Mouse (Mus musculus) small intestine, adult 2 months (tissue): ENCODE data around the gene Bmpr1b. TPM values are rescaled to one million over a fixed set of nuclear protein-coding genes. Genes with fewer than 3 reads are reported as not detected.

Experiments used
- H3K27ac ChIP-seq: fragments of 200-500 bp; 2 replicates; pipeline ENCODE4 v1.5.1; 2012; ENCODE audit warnings: low read depth, low read length, control low read depth, inconsistent platforms; ENCODE audit not compliant: insufficient read depth
- H3K27me3 ChIP-seq: fragments of 200-500 bp; 2 replicates; pipeline ENCODE4 v1.6.1; 2012; ENCODE audit warnings: mild to moderate bottlenecking, moderate library complexity, low read length, inconsistent platforms; ENCODE audit not compliant: control insufficient read depth, insufficient read depth
- H3K36me3 ChIP-seq: fragments of 200-500 bp; 2 replicates; pipeline ENCODE4 v1.6.1; 2012; ENCODE audit warnings: mild to moderate bottlenecking, low read length, control low read depth, inconsistent platforms; ENCODE audit not compliant: control insufficient read depth, insufficient read depth
- H3K4me1 ChIP-seq: fragments of 200-500 bp; 2 replicates; pipeline ENCODE4 v1.6.1; 2012; ENCODE audit warnings: low read length, inconsistent platforms, mixed read lengths; ENCODE audit not compliant: control insufficient read depth, insufficient read depth, insufficient read length
- H3K4me3 ChIP-seq: fragments of 200-500 bp; 2 replicates; pipeline ENCODE4 v1.5.1; 2012; ENCODE audit warnings: low read depth, mild to moderate bottlenecking, control low read depth, inconsistent platforms, low read length, moderate library complexity
- CTCF ChIP-seq: fragments of 200-500 bp; IDR thresholded peaks from 2 replicates; pipeline ENCODE4 v1.5.1; 2012; ENCODE audit warnings: low read depth, mild to moderate bottlenecking, control low read depth, inconsistent platforms, low read length, moderate library complexity, mixed read lengths; ENCODE audit not compliant: insufficient replicate concordance, insufficient read length; ENCODE audit errors: extremely low read depth
- POLR2A ChIP-seq: fragments of 200-500 bp; IDR thresholded peaks from 2 replicates; pipeline ENCODE4 v1.6.1; 2012; ENCODE audit warnings: low read depth, mild to moderate bottlenecking, control low read depth, inconsistent platforms, low read length, moderate library complexity
- WGBS: fragments of 180-500 bp; shearing (Covaris S2); methylation state at CpG from one replicate; pipeline ENCODE4 v1.1.7; 2018; 5-methylcytosine and 5-hydroxymethylcytosine counted together
- polyA plus RNA-seq: library from polyadenylated mRNA; depleted of rRNA; stranded (reverse); fragments of >200 nt; gene quantifications from 2 replicates; pipeline ENCODE4 v1.2.3, GENCODE M21; 2012

Bmpr1b gene
- polyA plus RNA-seq, 1 experiment = not detected

GRCm38 (mm10) chr3:142085938-142086337 lies 83.3 kb downstream of the Bmpr1b start:
- no peak for TF ChIP-seq CTCF
- TF ChIP-seq POLR2A = no peak
- no peaks in the 10 kb centered on the region for H3K36me3 ChIP-seq
- H3K4me1 ChIP-seq = no peaks in the 10 kb centered on the region
- no peaks in the 10 kb centered on the region for H3K27me3 ChIP-seq
- WGBS = 78% methylated on average over 3 of the region's 3 CpGs
- H3K4me3 ChIP-seq = no peak overlapping the region
- no peak overlapping the region for H3K27ac ChIP-seq

DNA sequence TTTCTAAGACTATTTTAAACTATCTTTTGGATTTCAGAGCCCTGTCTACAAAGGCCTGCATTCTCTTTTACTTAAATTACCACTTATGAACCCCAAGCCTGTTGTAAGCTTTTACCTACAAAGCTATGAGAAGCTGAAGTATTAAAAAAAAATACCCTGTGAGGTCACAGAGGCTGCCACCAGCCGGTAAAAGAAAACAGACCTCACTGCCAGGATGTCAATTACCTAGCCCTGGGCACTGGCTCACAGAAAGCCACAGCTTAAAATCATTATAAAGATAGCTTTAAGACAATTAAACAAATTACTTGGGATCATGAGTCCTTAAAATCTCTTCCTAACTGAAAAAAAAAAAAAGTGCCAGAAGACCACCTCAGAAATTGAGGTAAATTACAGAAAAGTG lies 85.1 kb downstream of the Bmpr1b start:
- 64% methylated on average over 1 of the region's 1 CpGs for WGBS
- Histone ChIP-seq H3K4me3 (no peak overlapping the region), H3K27me3 (no peaks in the 10 kb centered on the region), H3K27ac (no peak overlapping the region), H3K4me1 (no peaks in the 10 kb centered on the region), H3K36me3 (no peaks in the 10 kb centered on the region)
- no peak for TF ChIP-seq CTCF
- TF ChIP-seq POLR2A = no peak

DNA sequence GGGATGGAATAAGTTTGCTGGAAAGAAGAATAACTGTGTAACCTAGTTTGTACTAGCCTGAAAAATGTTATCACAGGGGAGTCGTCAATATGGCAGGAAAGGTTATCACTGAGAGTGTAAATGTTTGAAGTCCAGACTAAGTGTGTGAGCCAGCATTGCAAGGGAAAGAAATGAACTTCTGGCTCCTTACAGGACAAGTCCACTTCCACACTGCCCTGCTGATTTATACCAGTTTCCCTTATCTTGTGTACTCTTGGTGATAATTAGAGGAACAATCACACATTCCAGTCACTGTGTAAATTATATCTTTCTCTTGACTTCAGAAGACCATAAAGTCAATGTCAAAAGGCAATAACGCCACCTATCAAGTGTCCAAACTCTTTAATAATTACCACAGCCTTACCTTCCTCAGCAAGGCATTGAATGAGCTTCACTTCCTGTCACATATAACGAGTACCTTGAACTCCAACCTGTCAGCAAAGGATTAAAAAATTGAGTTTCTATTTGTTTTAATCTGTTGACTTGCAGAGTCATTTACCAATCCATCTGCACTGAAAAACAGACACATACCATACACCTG lies 91.4 kb downstream of the Bmpr1b start:
- TF ChIP-seq CTCF (no peak), POLR2A (no peak)
- WGBS = 25% methylated on average over 3 of the region's 3 CpGs

DNA sequence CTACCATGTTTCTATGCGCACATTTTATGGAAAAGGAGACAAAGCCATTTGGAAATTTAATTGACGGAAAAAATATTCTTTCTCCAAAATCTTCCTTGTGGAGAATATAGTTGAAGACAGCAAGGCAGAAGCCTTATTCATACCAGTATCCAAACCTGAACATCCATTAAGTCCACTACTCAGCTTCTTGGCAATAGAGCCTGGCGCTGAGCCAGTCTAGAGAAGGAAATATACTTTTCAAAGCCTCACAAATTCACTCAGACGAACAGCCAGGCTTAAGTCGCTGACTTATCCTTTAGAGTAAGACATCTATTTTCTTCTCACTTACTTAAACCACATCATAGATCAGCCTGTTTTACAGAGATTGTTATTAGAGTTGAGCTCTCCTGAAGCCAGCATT lies 97.6 kb downstream of the Bmpr1b start:
- Histone ChIP-seq H3K27ac (no peak overlapping the region), H3K27me3 (no peaks in the 10 kb centered on the region), H3K4me3 (no peak overlapping the region), H3K4me1 (no peaks in the 10 kb centered on the region), H3K36me3 (no peaks in the 10 kb centered on the region)
- TF ChIP-seq CTCF (no peak), POLR2A (no peak)
- 75% methylated on average over 5 of the region's 5 CpGs for WGBS

More for the DNA sequence above, 91.4 kb downstream of the Bmpr1b start:
- no peaks in the 10 kb centered on the region for H3K4me1 ChIP-seq
- H3K27me3 ChIP-seq = no peaks in the 10 kb centered on the region
- H3K27ac ChIP-seq = no peak overlapping the region
- H3K36me3 ChIP-seq = no peaks in the 10 kb centered on the region
- no peak overlapping the region for H3K4me3 ChIP-seq

GRCm38 (mm10) chr3:142066792-142067346 lies 102.4 kb downstream of the Bmpr1b start:
- Histone ChIP-seq H3K36me3 (no peaks in the 10 kb centered on the region), H3K4me1 (no peaks in the 10 kb centered on the region), H3K27ac (no peak overlapping the region), H3K27me3 (no peaks in the 10 kb centered on the region), H3K4me3 (no peak overlapping the region)
- TF ChIP-seq POLR2A = no peak
- no peak for TF ChIP-seq CTCF
- 73% methylated on average over 1 of the region's 1 CpGs for WGBS

DNA sequence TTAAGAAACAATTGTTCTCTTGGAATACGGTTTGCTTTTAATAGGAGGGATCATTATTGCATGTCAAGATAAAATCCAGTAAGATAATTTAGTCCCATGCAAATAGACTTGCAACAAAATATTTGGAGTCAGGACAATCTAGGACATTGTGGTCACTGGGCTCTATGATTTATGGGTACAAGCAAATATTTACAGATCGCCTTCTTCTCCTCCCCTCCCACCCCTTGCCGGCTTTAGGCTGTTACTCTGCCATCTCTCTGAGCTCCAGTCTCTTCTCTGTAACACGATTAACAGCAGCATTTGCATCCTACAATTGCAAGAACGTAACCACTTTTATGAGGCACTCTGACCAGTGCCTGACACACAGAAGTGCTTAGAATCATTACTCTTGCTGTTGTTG lies 104.1 kb downstream of the Bmpr1b start:
- Histone ChIP-seq H3K4me1 (no peaks in the 10 kb centered on the region), H3K27ac (no peak overlapping the region), H3K4me3 (no peak overlapping the region), H3K36me3 (no peaks in the 10 kb centered on the region), H3K27me3 (no peaks in the 10 kb centered on the region)
- WGBS = 31% methylated on average over 5 of the region's 5 CpGs
- TF ChIP-seq POLR2A (no peak), CTCF (no peak)

- Histone ChIP-seq H3K36me3 (no peaks in the 10 kb centered on the region), H3K4me1 (no peaks in the 10 kb centered on the region), H3K4me3 (no peak overlapping the region), H3K27me3 (no peaks in the 10 kb centered on the region), H3K27ac (no peak overlapping the region)
- WGBS = 72% methylated on average over 12 of the region's 12 CpGs
- TF ChIP-seq POLR2A (no peak), CTCF (no peak)
These were observed 105.5 kb downstream of the Bmpr1b start for GRCm38 (mm10) chr3:142063536-142064226.

DNA sequence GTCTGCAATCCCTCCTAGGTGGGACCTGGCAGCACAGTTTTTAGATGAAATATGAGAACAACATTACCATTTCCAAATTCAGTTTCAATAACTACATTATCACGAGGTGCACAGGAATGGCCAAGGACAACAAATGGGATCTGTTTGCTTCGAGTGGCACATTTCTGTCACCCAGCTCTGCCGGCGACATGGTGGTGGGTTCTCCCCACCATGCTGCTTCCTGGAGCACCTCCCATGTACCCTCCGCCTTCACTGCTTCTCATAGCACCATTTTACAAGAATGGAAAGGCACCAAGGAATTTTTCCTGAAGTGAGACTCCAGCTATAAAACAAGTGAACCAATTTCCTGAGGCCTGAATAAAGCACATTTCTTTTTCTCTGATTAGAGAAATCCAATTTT lies 108.0 kb downstream of the Bmpr1b start:
- Histone ChIP-seq H3K36me3 (no peaks in the 10 kb centered on the region), H3K27me3 (no peaks in the 10 kb centered on the region), H3K4me1 (no peaks in the 10 kb centered on the region), H3K4me3 (no peak overlapping the region), H3K27ac (no peak overlapping the region)
- WGBS = 84% methylated on average over 5 of the region's 5 CpGs
- no peak for TF ChIP-seq CTCF
- no peak for TF ChIP-seq POLR2A
